Mouse (Mus musculus) duodenum, adult 2 months (tissue): ENCODE results near the gene 1700020L24Rik. TPM values are rescaled to one million over a fixed set of nuclear protein-coding genes. Genes with fewer than 3 reads are reported as not detected.

Experiments used
- polyA plus RNA-seq: library from polyadenylated mRNA; depleted of rRNA; stranded (reverse); fragments of >200 nt; gene quantifications from 2 replicates; pipeline ENCODE4 v1.2.3, GENCODE M21; 2012; ENCODE audit warnings: low replicate concordance; rRNA removed

1700020L24Rik gene
- polyA plus RNA-seq: 0.43 and 3.5 TPM in 2 replicates

DNA sequence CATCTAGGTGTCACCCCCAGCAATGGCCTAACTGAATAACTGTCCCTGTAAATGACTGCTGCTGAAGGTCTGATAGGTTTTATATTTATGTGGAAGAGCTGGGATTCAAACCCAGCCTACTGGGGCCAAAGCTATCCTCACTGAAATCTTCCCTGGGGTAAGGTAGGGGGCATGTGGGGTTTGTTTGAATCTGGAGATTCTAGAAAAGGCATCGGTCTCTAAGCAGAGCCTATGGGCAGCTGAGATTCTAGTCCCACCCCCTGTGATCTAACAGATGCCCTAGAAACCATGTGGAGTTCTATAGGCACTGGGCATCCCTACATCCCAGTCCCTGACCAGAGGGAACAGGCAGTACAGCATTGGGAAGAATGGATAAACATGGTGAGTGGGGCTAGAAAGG lies at the start of gene 1700020L24Rik:
Gene 1700020L24Rik, plus strand, starts transcription at position 301 of the 400 bp plus-strand sequence.

DNA sequence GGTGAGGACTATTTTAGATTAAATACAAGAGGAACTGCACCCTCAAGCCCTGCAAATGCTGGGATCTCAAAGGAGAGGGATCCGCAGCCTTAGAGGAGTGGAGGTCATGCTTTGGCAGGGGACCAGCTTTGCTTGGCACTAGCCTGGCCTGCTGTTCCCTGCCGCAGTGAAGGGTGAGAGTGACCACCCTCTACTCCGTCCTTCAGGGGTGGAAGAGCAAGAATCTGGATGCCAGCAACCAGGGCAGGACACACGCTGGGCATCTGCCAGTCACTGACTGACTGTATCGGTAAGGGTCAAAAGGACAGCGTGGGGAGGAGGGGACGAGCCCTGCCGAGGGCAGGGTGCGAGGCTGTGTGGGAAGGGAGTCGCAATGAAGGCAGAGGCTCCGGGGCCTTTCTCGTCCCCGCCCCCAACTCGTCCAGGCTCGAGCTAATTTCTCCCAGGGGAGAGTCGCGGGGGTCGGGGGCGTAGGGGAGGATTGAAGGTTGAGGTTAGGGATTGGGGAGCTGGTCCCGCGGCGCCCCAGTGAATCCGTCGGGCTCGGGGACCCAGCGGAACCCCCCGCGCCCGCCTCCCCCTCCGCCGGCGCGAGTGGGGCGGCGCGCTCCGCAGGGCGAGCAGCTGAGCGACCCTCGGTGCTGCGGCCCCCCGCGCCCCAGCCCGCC lies 28.3 kb upstream of the 1700020L24Rik start, which contains the start of gene Rasl10b:
Gene Rasl10b, plus strand, starts transcription at position 51 of the 668 bp plus-strand sequence.

DNA sequence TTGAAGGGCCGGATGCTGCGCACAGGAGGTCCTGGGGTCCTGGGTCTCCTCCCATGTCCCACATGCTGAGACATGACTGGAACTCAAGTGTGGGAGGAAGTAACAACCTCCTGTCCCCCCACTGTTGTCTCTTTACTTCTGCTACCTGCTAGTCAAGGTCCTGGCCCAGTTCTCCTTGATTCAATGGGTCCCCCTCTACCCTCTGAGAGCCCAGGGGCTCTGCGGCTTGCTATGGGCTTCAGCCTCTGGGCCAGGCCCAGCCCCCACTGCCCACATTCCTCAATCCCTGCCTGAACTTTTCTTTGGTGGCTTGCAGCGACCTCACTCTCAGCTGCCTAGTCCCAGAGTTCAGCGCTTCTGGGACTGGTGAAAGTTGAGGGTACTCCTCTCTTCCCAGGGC lies 8.1 kb upstream of the 1700020L24Rik start, which contains the start of gene Gas2l2:
Gene Gas2l2, minus strand, starts transcription at position 101 of the 400 bp plus-strand sequence.

GRCm38 (mm10) chr11:83462711-83463244 lies 25.3 kb downstream of the 1700020L24Rik start, which contains the start of gene Mmp28:
Mmp28 (minus strand) TSS chr11:83463071.

GRCm38 (mm10) chr11:83472324-83473234 lies 35.1 kb downstream of the 1700020L24Rik start, which contains the start of gene Taf15:
Taf15 (plus strand) TSS chr11:83473086.

Other genes with a start within 250 kb of the 1700020L24Rik start
- gene Slfn3, start 246.3 kb upstream of the 1700020L24Rik start, polyA plus RNA-seq: 0.11 TPM in 1 of 2 replicates, not detected in the other
- gene Slfn14, start 151.0 kb upstream of the 1700020L24Rik start, polyA plus RNA-seq: not detected in 2 replicates
- gene Ap2b1, start 138.7 kb upstream of the 1700020L24Rik start, polyA plus RNA-seq: 14.4 and 18.1 TPM in 2 replicates
- gene Pex12, start 135.1 kb upstream of the 1700020L24Rik start, polyA plus RNA-seq: 3.7 and 6.7 TPM in 2 replicates
- 0.67 and 0.92 TPM in 2 replicates for gene Rasl10b, start 28.5 kb upstream of the 1700020L24Rik start, polyA plus RNA-seq
- 0.19 TPM in 1 of 2 replicates, not detected in the other for gene Gas2l2, start 8.2 kb upstream of the 1700020L24Rik start, polyA plus RNA-seq
- 4.0 and 24.0 TPM in 2 replicates for gene Mmp28, start 25.4 kb downstream of the 1700020L24Rik start, polyA plus RNA-seq
- 1.5 and 3.1 TPM in 2 replicates for gene Taf15, start 35.4 kb downstream of the 1700020L24Rik start, polyA plus RNA-seq
- not detected in 2 replicates for gene Heatr9, start 84.5 kb downstream of the 1700020L24Rik start, polyA plus RNA-seq
- gene Ccl5, start 92.8 kb downstream of the 1700020L24Rik start, polyA plus RNA-seq: 253 and 747 TPM in 2 replicates
- gene Ccl9, start 141.0 kb downstream of the 1700020L24Rik start, polyA plus RNA-seq: 0.71 and 1.2 TPM in 2 replicates
- 25.6 and 33.1 TPM in 2 replicates for gene Ccl6, start 155.4 kb downstream of the 1700020L24Rik start, polyA plus RNA-seq
- gene Rpl9-ps1, start 207.9 kb downstream of the 1700020L24Rik start, polyA plus RNA-seq: not detected in 2 replicates
- gene Ccl3, start 211.7 kb downstream of the 1700020L24Rik start, polyA plus RNA-seq: 1.0 and 2.2 TPM in 2 replicates
- gene Ccl4, start 224.9 kb downstream of the 1700020L24Rik start, polyA plus RNA-seq: 1.2 and 4.3 TPM in 2 replicates